Mouse (Mus musculus) hindbrain, postnatal 0 days (tissue): Measurements from ENCODE around the gene Mast4. TPM values are rescaled to one million over a fixed set of nuclear protein-coding genes. Genes with fewer than 3 reads are reported as not detected.

Experiments used
- ATAC-seq: fragments of 200-750 bp; cut with Nextera tagmentation; 2 replicates; pipeline ENCODE4 v1.8.0; 2017; ENCODE audit warnings: mild to moderate bottlenecking, moderate TSS enrichment, moderate library complexity
- DNase-seq: peaks from one replicate; pipeline ENCODE4 v3.0.0-alpha.2; 2015; ENCODE audit warnings: low spot score
- H3K27ac ChIP-seq: fragments of 300-500 bp; sonication (generic); 2 replicates; pipeline ENCODE4 v1.5.1; 2014; ENCODE audit warnings: mild to moderate bottlenecking
- H3K27me3 ChIP-seq: fragments of 300-500 bp; sonication (generic); 2 replicates; pipeline ENCODE4 v1.6.1; 2014; ENCODE audit warnings: low read length, mixed read lengths; ENCODE audit not compliant: insufficient read depth
- H3K36me3 ChIP-seq: fragments of 300-500 bp; sonication (generic); 2 replicates; pipeline ENCODE4 v1.6.1; 2014; ENCODE audit warnings: low read length, mixed read lengths; ENCODE audit not compliant: insufficient read depth
- H3K4me1 ChIP-seq: fragments of 300-500 bp; sonication (generic); 2 replicates; pipeline ENCODE4 v1.6.1; 2014; ENCODE audit warnings: antibody characterized with exemption, low read length, mixed read lengths; ENCODE audit not compliant: insufficient read depth
- H3K4me2 ChIP-seq: fragments of 300-500 bp; sonication (generic); 2 replicates; pipeline ENCODE4 v1.6.1; 2014; ENCODE audit warnings: low read depth, mild to moderate bottlenecking, low read length, moderate library complexity, mixed read lengths
- H3K4me3 ChIP-seq: fragments of 300-500 bp; sonication (generic); 2 replicates; pipeline ENCODE4 v1.5.1; 2014; ENCODE audit warnings: low read length
- H3K9ac ChIP-seq: fragments of 300-500 bp; sonication (generic); replicated peaks from 2 replicates; pipeline ENCODE4 v1.6.1; 2014; ENCODE audit warnings: mild to moderate bottlenecking, low read length, moderate library complexity, mixed read lengths
- H3K9me3 ChIP-seq: fragments of 300-500 bp; sonication (generic); 2 replicates; pipeline ENCODE4 v1.6.1; 2016; ENCODE audit warnings: low read length, mixed read lengths
- CTCF ChIP-seq: IDR thresholded peaks from 2 replicates; pipeline ENCODE4 v1.5.1; 2016; ENCODE audit warnings: antibody characterized with exemption, control low read depth, low read depth
- WGBS: fragments of 180-500 bp; shearing (Covaris S2); extraction: QIAGEN DNeasy Blood & Tissue Kit; methylation state at CpG from one replicate; pipeline ENCODE4 v1.1.7; 2014; 5-methylcytosine and 5-hydroxymethylcytosine counted together
- polyA plus RNA-seq: library from polyadenylated mRNA; unstranded; fragments of >200 nt; fragmentation: Nextera tagmentation; extraction: Ambion mirVana; gene quantifications from 2 replicates; pipeline ENCODE4 v1.2.1, GENCODE M21; 2015
- total RNA-seq: library from RNA; depleted of rRNA; stranded (reverse); fragments of >200 nt; gene quantifications from 2 replicates; pipeline ENCODE4 v1.2.3, GENCODE M21; 2014

Gene Mast4
- total and polyA plus RNA-seq, 2 experiments from 2014 or later = 23.5 to 31.7 TPM

DNA sequence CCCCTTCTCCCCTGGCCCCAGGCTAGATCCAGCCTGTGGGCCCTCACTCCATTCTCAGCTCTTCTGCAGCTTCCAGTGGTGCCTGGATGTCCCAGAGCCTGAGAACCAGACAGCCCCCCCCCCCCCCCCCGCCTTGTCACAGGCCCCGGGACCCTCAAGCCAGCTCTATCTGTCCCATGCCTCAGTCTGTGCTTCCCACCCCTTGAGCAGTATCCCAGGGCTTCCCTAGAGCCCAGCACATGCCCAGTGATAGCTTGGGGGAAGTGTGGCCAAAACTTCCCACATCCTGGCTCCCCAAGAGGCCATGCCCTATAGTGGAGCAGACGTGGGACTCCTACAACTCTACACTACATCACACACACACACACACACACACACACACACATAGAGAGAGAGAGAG, 119.8 kb downstream of the Mast4 start:
- ATAC-seq (no peak), DNase-seq (no peak)
- Histone ChIP-seq H3K9me3 (no peaks in the 10 kb centered on the region), H3K4me1 (no peaks in the 10 kb centered on the region), H3K27ac (no peak overlapping the region), H3K36me3 (no peaks in the 10 kb centered on the region), H3K9ac (no peak overlapping the region), H3K4me3 (no peak overlapping the region), H3K27me3 (no peaks in the 10 kb centered on the region), H3K4me2 (no peak overlapping the region)
- 89% methylated on average over 3 of the region's 3 CpGs for WGBS
- TF ChIP-seq CTCF = no peak

- WGBS = 69% methylated on average over 6 of the region's 6 CpGs
- Histone ChIP-seq H3K27ac (peak overlapping the region; percentile 7; the same call in 1 of the 2 replicates), H3K4me2 (no peak overlapping the region), H3K36me3 (no peaks in the 10 kb centered on the region), H3K9ac (no peak overlapping the region), H3K4me1 (no peaks in the 10 kb centered on the region), H3K27me3 (no peaks in the 10 kb centered on the region), H3K9me3 (no peaks in the 10 kb centered on the region), H3K4me3 (no peak overlapping the region)
- no peak for DNase-seq
- TF ChIP-seq CTCF = no peak
- no peak for ATAC-seq
Observed at GRCm38 (mm10) chr13:103211953-103212352, 122.3 kb downstream of the Mast4 start.

- no peaks in the 10 kb centered on the region for H3K36me3 ChIP-seq
- no peaks in the 10 kb centered on the region for H3K27me3 ChIP-seq
- 71% methylated on average over 11 of the region's 11 CpGs for WGBS
- no peak for ATAC-seq
- TF ChIP-seq CTCF = no peak
- no peaks in the 10 kb centered on the region for H3K9me3 ChIP-seq
- no peak overlapping the region for H3K9ac ChIP-seq
- H3K4me3 ChIP-seq = no peak overlapping the region
- DNase-seq = peak; percentile 24
- H3K4me2 ChIP-seq = no peak overlapping the region
- no peaks in the 10 kb centered on the region; the same call in 1 of the 2 replicates for H3K4me1 ChIP-seq
- peak overlapping the region; percentile 7; the same call in 1 of the 2 replicates for H3K27ac ChIP-seq
Observed at GRCm38 (mm10) chr13:103211501-103211941, 122.8 kb downstream of the Mast4 start.

- 87% methylated on average over 4 of the region's 4 CpGs for WGBS
- no peak overlapping the region for H3K27ac ChIP-seq
- no peaks in the 10 kb centered on the region for H3K27me3 ChIP-seq
- H3K4me3 ChIP-seq = no peak overlapping the region
- H3K9me3 ChIP-seq = no peaks in the 10 kb centered on the region
- no peak overlapping the region for H3K4me2 ChIP-seq
- H3K36me3 ChIP-seq = no peaks in the 10 kb centered on the region
- no peak overlapping the region for H3K9ac ChIP-seq
- ATAC-seq (no peak), DNase-seq (no peak)
- no peaks in the 10 kb centered on the region; the same call in 1 of the 2 replicates for H3K4me1 ChIP-seq
- TF ChIP-seq CTCF = no peak
Observed at GRCm38 (mm10) chr13:103210746-103211145, 123.6 kb downstream of the Mast4 start.

GRCm38 (mm10) chr13:103207199-103207598, 127.1 kb downstream of the Mast4 start:
- H3K9ac ChIP-seq = no peak overlapping the region
- ATAC-seq (no peak), DNase-seq (no peak)
- H3K4me1 ChIP-seq = no peaks in the 10 kb centered on the region; the same call in 1 of the 2 replicates
- H3K27me3 ChIP-seq = no peaks in the 10 kb centered on the region
- no peak overlapping the region for H3K4me3 ChIP-seq
- H3K27ac ChIP-seq = no peak overlapping the region
- WGBS = 89% methylated on average over 4 of the region's 4 CpGs
- H3K4me2 ChIP-seq = no peak overlapping the region
- no peaks in the 10 kb centered on the region for H3K36me3 ChIP-seq
- TF ChIP-seq CTCF = no peak
- no peaks in the 10 kb centered on the region for H3K9me3 ChIP-seq

- H3K4me1 ChIP-seq = no peaks in the 10 kb centered on the region; the same call in 1 of the 2 replicates
- no peak overlapping the region for H3K4me2 ChIP-seq
- DNase-seq (no peak), ATAC-seq (no peak)
- WGBS = 84% methylated on average over 9 of the region's 9 CpGs
- H3K27me3 ChIP-seq = no peaks in the 10 kb centered on the region
- no peak for TF ChIP-seq CTCF
- H3K4me3 ChIP-seq = no peak overlapping the region
- no peaks in the 10 kb centered on the region for H3K36me3 ChIP-seq
- no peaks in the 10 kb centered on the region for H3K9me3 ChIP-seq
- no peak overlapping the region for H3K27ac ChIP-seq
- H3K9ac ChIP-seq = no peak overlapping the region
Observed at GRCm38 (mm10) chr13:103206644-103207043, 127.7 kb downstream of the Mast4 start.

- ATAC-seq (no peak), DNase-seq (no peak)
- H3K9ac ChIP-seq = no peak overlapping the region
- no peaks in the 10 kb centered on the region for H3K27me3 ChIP-seq
- H3K9me3 ChIP-seq = no peaks in the 10 kb centered on the region
- H3K36me3 ChIP-seq = no peaks in the 10 kb centered on the region
- no peaks in the 10 kb centered on the region; the same call in 1 of the 2 replicates for H3K4me1 ChIP-seq
- WGBS = 94% methylated on average over 5 of the region's 5 CpGs
- TF ChIP-seq CTCF = no peak
- no peak overlapping the region for H3K27ac ChIP-seq
- no peak overlapping the region for H3K4me2 ChIP-seq
- H3K4me3 ChIP-seq = no peak overlapping the region
Observed at GRCm38 (mm10) chr13:103205191-103205590, 129.1 kb downstream of the Mast4 start.
